1 mouse cellular context compared by ENCODE assay signal in genomic region chr13:31531186-31531585, GRCm38 (mm10).
TF ChIP-seq lines count a peak whose summit lies in the region.

No protein-coding gene starts in this region.

TF ChIP-seq in myocyte, 11 proteins besides CTCF, POLR2A, EP300 and RAD21 (continued from another document):
- TF ChIP-seq CEBPB (IDR thresholded peaks at IDR 0.05; ENCODE audit: insufficient read depth, poor library complexity, severe bottlenecking) = no peak
